Mouse (Mus musculus) urinary bladder, postnatal 0 days (tissue): Measurements from ENCODE around the gene Gm8298. TPM values are rescaled to one million over a fixed set of nuclear protein-coding genes. Genes with fewer than 3 reads are reported as not detected.

Experiments
- polyA plus RNA-seq: library from polyadenylated mRNA; unstranded; fragments of >200 nt; fragmentation: Nextera tagmentation; extraction: Ambion mirVana; gene quantifications from 2 replicates; pipeline ENCODE4 v1.2.1, GENCODE M21; 2015

Gene Gm8298
- not detected in 2 replicates for polyA plus RNA-seq

DNA sequence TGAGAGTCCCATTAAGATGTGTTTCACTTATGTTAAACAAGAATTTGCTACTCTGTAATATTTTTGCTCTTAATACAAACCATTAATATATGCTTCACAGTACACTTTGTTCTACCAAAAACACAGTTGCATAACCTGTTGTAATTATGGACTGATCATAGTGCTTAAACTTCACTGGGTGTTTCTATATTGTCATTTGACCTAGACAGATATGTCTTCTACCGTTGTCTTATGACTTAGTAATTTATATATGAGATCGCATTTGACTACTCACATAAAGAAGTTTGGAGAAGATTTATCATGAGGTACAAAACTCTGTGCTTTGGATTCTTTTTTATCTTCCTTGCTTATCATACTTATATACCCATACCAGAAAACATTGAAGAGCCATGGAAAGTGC lies at the start of gene Gm8298:
Gene Gm8298 (plus strand): TSS at position 301 of the 400 bp plus-strand sequence.

DNA sequence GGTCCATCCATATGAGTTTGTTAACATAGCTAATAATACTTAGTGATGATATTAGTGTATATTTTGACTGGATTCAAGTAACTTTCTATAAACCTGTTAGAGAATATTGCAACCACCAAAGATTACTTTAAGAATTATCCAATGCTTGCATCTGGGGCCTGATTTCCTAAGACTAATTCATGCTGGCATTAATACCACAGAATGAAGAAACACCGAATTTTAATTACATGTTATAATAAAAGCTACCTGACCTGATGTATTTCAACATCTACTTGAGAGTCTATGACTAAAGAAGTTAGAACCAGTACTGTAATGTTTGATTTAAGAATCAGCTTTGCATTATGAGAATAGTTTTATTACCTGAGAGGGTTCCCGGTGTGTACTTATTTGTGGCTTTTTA lies 64.1 kb downstream of the Gm8298 start, which contains the start of gene C130079G13Rik:
Gene C130079G13Rik (plus strand): TSS at position 301 of the 400 bp plus-strand sequence.

Other genes with a start within 250 kb of the Gm8298 start
- gene Gm5538, start 131.3 kb upstream of the Gm8298 start, polyA plus RNA-seq = not detected in 2 replicates
- gene C130079G13Rik, start 64.2 kb downstream of the Gm8298 start, polyA plus RNA-seq = not detected in 2 replicates
- not detected in 2 replicates for gene Aadacl2, start 145.7 kb downstream of the Gm8298 start, polyA plus RNA-seq
- 0.43 TPM in 1 of 2 replicates, not detected in the other for gene Aadac, start 164.7 kb downstream of the Gm8298 start, polyA plus RNA-seq
- gene Sucnr1, start 220.8 kb downstream of the Gm8298 start, polyA plus RNA-seq = 0.07 TPM in 1 of 2 replicates, not detected in the other